Mouse (Mus musculus) kidney, adult 2 months (tissue): Measurements from ENCODE around the gene Tmprss15.

Source experiments
- CTCF ChIP-seq: fragments of 200-500 bp; conservative IDR thresholded peaks from 2 replicates; pipeline ENCODE4 v1.5.1; 2011; ENCODE audit warnings: low read depth, mild to moderate bottlenecking, control low read depth, low read length, moderate library complexity, mixed read lengths; ENCODE audit not compliant: insufficient read depth, insufficient read length
- POLR2A ChIP-seq: fragments of 200-500 bp; IDR thresholded peaks from one replicate; pipeline ENCODE4 v1.6.1; 2011; ENCODE audit warnings: low read depth, low read length, control low read depth

GRCm38 (mm10) chr16:79108969-79109368 is 18.1 kb upstream of the Tmprss15 start:
- TF ChIP-seq CTCF (no peak), POLR2A (no peak)
